Mouse (Mus musculus) adrenal gland, postnatal 14 days (tissue): ENCODE measurements around the gene Il17d. TPM values are rescaled to one million over a fixed set of nuclear protein-coding genes. Genes with fewer than 3 reads are reported as not detected.

Experiments used
- DNase-seq: peaks from one replicate; pipeline ENCODE4 v3.0.0; 2021; ENCODE audit warnings: mixed read lengths
- total RNA-seq: library from RNA; stranded (reverse); gene quantifications from 2 replicates; pipeline ENCODE4 v1.2.3, GENCODE M21; 2021

Gene Il17d
- total RNA-seq, 1 experiment from 2014 or later: 3.7 TPM

DNA sequence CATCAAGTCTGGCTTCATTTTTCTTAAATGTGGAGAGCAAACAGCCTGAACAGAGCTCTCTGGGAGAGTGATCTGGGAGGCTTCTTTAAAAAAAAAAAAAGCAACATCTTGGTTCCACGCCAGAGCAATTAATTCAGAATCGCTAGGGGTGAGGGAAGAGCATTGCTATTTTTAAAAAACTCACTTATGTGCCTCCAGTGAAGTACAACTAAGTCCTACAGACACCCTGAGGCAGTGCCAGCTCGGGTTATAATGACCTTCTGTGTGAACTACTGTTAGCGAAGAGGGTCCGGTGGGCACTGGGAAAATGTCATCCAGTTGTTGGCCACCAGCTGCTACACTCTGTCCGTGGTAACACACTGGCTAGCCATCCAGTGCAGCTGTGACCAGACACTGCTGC is 11.1 kb downstream of the Il17d start:
- DNase-seq: no peak

DNA sequence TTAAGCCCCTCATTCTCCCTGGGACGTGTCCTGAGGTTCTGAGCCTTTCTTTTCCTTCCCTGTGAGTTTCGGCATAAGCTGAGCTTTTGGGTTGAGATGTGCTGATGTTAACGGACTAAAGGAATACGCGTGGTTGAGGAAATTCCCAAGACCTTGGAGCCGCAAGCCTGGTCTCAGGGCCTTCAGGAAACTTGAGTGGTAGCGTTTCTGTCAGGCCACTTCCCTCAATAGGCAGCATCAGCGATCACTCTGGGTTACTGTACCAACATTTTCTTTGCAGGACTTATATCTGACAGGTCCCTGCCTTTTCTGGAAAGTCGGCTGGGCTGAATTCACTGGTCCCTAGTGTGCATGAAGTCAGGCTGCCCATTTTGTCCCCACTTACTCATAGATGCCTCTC is 12.2 kb downstream of the Il17d start:
- no peak for DNase-seq

DNA sequence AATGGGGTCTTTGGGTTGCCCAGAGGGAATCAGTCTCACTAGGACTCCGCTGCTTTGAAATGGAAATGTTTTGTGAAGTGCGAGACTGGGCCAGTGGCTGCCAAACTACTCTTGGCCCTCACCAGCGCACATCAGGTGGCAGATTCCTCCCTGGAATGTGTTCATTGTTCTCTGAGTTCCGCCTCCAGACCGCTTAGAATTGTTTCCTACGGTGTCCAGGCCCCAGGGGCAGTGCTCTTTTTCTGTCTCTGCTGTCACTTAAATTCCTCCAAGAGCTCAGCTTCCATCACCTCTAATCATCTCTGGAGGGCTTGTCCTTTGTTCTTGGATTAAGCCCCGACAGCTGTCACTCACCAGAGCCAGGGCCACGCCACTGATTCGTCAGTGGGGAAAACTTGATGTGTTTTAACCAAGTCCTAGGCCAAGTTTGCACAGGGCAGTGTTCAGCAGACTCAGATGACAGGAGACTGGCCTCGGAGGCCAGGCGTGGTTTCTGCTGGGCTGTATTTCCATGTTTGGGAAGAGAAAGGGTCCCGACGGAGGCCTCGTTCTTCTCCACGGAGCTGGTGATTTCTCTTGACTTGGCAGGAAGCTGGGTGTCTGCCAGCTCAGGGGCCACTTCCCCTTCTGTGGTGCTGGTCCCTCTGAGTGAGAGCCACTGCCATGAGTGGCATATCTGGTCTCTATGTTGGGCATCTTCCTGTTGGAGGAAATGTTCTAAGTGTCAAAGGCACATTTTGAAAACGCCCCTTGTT is 12.9 kb downstream of the Il17d start:
- DNase-seq: no peak

DNA sequence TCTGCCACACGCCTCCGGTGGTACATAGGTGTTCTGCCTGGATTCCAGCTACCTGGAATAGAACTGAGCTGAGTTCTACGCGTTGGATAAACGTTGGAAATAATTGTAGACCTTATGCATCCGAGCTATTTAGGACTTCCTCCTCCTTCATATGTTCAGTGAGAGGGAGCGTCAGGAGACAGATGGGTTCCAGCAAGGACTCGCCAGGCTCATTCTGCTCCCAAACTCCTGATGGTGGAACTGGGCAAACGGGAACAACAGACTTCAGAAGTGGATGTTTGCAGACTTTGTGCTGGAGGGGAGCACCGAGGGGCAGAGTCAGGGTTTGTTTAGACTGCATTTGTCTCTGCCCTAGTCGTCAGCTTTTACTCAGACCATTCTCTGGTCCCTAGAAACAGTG is 16.1 kb downstream of the Il17d start:
- DNase-seq: no peak

DNA sequence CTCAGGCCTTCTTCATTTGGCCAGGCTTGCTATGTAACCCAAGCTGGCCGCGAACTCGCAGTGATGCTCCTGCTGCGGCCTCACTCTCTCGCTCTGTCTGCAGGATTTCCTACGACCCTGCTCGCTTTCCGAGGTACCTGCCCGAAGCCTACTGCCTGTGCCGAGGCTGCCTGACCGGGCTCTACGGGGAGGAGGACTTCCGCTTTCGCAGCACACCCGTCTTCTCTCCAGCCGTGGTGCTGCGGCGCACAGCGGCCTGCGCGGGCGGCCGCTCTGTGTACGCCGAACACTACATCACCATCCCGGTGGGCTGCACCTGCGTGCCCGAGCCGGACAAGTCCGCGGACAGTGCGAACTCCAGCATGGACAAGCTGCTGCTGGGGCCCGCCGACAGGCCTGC is 17.7 kb downstream of the Il17d start:
- DNase-seq: no peak

DNA sequence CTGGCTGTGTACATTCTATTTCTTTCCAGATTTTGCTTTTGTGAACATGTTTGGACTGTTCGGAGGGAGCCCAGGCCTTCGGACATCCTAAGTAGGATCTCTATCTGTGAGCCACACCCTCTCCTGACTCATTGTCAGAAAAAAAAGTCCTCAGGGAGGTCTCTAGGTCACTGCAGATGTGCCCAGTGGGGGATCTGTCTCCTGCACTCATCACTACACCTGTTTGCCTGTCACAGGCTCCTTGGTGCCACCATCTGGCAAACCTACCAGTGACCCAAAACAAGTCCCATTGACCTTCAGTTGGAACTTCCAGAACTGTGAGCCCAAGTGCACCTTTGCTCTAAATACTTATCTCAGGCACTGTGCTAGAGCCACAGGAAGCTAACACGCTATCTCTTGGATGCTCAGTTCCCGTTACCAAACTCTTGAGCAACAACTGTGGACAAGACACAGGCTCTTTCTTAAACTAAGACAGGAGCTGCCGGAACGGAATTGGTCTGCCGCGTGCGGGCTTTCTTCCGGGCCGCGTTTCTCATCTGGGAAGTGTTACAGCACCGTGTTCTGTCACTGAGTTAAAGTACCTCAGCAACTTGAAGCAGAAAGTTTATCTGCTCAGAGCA is 19.0 kb downstream of the Il17d start:
- no peak for DNase-seq

DNA sequence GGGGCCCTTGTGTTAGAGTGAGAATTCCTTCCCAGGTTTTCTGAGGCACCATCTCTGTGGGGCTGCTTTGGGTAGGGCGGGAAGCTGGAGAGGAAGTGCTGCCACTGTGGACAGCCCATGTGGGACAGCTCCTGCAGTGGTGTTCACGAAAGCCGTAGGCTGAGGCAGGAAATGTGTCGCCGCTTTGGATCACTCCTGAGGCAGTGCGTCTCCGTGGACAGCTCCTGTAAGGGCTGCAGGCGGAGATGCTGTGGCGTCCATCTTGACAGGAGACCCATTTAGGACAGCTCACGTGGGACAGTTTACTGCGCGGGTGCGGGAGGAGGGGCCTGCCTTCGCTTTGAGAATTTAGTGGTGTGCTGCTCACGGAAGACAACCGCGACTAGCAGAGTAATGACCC is 20.9 kb downstream of the Il17d start:
- DNase-seq: no peak

DNA sequence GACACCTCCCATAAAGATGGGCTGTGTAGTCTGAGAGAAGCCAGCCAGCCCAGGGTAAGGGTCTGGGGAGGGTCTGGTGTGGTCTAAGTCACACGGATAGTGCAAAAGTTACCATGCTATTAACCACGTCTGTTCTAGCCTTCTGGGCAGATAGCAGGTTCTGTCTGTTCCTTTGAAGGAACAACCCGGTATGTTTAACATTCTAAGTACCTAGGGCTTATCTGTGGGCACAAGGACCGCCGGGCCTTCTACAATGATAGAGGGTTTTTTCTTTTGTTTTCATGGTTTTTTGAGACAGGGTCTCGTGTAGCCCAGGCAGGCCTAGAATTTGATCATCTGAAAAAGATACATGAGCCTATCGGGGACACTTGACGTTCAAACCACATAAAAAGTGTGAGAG is 21.6 kb downstream of the Il17d start:
- no peak for DNase-seq

DNA sequence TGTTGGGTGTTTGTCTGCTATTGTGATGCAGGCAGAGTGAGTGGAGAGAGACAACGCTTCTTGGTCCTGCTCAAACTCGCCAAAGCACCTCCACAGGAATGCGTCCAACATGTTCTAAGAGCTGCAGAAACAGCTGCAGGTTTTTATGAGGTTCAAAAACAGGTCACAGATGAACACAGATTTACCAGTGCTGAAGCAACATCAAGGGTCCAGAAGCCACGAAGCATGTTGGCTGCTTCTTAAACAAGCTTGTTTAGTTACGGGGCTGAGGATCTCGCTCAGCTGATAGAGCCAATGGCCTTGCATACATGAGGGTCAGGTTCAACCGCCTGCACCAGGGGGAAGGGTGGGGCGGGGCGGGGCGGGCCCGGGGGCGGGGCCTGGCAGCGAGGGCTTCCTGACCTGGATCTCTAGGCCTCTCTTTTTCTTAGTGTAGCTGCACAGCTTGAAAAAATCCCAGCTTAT is 22.0 kb downstream of the Il17d start:
- peak; percentile 34 for DNase-seq

DNA sequence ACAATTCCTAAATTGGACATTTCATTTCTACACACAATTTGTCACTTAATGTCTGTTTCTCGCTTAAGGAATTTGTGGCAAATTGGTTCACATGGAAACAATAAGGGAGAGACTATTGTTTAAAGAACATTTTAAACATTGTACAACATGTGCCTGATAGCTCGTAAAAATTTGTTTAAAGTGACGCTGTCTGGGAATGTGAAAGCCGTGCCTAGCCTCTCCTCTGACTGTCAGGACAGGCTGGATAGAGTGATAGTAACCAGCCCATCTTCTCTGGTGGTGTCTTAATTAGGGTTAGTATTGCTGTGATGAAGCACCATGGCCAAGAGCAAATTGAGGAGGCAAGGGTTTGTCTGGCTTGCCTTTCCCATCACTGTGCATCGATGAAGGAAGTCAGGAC is 22.5 kb downstream of the Il17d start:
- DNase-seq: no peak

DNA sequence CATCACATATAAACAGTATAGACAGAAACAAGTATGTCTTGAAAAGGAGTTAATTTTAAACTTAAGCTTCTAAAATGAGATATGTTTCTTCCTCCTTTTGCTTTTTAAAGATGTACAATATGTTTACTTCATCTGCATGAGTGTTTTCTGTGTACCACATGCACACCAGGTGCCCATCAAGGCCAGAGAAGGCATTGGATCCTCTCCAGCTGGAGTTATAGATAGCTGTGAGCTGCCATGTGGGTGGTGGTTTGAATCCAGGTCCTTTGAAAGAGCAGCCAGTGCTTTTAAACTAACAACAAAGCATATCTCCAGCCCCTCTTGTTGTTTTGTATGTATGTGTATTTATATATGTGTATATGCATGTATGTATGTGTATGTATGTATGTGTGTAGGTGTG is 28.4 kb downstream of the Il17d start:
- no peak for DNase-seq

DNA sequence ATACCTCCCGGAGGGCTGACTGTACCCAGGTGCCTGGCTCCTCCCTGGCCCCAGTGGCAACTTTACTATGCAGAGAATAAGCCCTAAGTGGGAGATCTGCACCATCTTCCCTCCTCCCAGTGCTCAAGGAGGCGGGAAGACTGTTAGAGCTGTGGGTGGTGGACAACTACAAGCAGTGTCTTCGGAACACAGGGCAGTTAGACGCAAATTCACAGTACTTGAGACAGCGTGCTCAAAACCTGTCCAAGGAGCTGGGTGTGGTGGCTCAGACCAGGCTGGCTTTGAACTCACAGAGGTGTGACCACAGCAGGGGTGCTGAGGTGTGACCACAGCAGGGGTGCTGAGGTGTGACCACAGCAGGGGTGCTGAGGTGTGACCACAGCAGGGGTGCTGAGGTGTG is 29.9 kb downstream of the Il17d start:
- no peak for DNase-seq

DNA sequence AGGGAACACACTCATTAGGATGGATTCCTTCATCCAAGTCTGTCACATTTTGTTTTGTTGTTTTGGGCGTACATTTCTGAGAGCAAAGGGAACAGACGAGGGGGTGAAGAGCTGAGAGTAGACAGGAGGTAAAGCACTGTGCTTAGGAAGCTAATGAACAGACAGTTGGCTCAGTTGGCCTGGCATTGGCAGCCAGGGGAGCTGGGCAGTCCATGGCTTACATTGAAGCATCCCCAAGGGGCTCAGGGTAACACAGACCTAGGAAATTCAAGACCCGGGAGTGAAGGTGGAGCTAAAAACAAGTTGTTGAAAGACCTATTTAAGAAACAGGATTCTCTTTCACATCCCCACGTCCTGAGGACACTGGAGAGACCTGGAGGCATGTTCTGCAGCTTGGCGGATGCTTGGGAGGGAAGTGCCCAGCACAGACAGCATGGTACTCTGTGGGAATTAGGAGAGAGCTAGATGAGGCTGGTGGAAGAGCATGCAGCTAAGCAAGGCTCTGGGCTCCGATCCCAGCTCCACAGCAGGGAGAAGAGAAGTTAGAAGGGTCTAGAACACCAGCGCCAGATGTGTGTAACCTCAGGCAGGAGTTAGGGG is 31.0 kb downstream of the Il17d start:
- DNase-seq: no peak

DNA sequence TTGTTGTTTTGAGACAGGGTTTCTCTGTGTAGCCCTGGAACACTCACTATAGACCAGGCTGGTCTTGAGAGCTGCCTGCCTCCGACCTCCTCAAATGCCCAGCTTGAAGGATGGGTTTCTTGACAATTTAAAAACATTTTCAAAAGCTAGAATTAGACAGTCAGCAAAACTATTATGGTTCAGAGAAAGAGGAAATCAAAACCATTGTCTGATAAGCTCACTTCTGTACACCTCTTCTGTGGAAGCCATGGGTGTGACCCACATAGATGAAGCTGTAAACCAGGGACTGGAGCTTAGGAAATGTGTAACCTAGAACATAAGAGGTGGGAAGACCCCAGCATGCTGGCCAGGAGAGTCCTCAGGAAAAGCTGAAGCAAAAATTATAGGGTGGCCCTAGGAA is 32.3 kb downstream of the Il17d start:
- DNase-seq: no peak

DNA sequence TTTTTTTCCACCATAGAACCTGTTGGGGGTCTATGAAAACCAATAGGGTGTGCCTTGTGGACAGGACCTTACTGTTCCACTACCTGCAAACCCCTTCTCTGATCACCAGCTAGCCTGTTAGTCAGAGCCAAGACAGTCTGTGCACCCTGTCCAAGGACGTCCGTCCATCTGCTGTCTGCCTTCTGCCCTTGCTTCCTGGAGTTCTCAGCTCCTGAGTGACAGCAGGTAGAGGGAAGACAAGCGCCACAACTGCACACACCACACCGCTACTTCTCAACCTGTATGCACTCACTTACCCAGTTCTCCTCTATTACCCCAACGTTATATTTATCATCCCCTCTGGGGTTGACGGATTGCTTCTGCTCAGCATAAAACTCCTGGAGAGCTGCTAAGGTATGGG is 41.0 kb downstream of the Il17d start:
- DNase-seq: no peak

DNA sequence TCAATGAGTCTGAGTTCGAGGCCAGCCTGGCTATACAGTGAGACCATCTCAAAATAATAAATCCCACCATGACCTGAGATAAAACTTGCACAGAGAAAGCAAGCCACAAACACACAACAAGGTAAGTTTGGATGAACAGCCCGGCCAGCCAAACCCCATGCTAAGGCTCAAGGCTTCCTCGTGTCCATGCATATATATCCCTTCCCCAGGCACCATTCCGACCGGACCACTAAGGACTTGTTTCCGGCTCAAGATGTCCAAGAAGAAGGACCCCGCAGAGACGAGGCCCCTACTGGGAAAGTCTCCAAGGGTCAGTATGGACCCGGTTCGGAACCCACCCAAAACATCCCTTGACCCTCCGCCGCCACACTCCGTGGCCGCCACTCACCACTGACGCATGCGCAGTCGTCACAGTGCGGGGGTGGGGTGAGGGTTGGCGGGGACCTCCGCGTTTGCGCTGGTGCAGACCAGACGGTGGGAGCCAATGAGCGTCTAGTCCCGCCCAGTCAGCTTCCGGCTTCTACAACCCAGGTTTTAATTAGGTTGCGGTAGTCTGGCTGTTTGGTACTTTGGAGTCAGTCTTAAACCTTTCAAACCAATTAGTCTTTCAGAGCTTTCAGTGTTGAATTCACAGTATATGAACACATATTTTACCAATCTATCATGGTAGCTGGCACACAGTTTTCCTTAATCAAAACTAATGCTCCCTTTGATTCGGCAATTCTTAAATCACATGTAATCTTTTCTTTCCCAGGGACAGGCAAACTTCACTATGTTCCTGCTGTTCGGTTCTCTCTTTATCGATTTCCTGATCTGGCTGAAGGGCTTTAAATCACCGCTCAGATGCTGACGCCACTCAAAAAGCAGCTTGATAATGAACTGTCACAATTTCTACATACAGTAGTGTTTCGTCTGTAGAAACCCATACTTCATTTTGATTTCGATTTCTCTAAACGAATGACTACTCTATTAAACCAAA is 46.9 kb downstream of the Il17d start, which contains the start of gene Eef1akmt1:
Gene Eef1akmt1, minus strand, starts transcription at position 458 of the 979 bp plus-strand sequence.
- DNase-seq: peak; percentile 99

DNA sequence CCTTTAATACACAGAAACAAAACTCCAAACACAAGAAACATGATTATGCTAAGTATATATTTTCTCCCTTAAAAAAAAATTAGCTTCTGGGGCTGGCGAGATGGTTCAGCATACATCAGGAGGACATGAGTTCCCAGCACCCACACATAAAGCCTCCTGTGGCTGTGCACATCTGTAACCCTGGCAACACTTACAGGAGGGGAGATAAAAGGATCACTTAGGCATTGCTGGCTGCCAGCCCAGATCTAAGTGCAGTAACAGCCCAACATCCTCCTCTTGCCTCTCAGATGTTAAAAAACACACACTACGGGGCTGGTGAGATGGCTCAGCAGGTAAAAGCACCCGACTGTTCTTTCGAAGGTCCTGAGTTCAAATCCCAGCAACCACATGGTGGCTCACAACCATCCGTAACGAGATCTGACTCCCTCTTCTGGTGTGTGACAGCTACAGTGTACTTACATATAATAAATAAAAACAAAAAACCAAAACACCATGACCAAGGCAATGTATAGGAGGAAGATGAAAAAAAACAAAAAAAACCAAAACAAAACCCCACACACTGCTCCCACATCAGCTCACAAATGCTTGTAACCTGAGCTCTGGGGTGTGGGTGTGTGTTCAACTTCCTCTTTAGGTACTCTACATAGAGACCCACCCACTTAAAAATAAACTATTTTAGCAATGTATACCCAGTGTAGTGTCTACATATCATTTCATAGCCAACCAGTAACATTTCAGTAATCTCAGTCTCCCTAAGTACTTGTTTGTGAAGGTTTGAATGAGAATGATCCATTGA is 50.4 kb downstream of the Il17d start:
- no peak for DNase-seq

DNA sequence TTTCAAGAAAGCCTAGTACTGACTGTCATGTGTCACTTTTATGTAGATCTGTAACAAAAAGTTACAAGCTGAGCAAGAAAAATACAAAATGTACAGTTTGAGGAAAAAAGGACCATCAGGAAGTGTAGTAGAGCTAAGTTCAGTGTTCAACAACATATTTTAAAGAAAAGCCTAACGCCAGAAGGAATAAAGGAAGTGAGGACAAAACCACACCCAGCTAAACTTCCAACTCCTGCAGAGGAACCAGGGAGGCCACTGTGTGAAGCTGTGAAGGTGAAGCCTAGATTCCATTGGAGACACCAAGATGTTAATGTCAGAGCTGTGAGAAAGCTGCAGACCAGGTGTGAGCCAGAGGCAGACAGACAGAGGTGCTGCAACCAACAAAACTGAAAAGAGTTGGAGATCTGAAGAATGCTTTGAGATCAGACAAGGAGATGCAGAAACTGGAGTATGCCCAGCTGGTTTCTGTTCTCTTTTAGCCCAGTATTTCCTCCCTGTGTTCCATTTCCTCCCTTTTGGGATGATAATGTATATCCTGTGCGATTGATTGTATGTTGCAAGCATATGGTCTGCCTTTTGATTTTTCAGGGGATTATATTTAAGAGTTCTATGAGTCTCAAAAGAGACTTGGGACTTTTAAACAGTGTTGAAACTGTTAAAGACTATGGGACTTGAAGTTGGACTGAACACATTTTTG is 51.9 kb downstream of the Il17d start:
- no peak for DNase-seq

DNA sequence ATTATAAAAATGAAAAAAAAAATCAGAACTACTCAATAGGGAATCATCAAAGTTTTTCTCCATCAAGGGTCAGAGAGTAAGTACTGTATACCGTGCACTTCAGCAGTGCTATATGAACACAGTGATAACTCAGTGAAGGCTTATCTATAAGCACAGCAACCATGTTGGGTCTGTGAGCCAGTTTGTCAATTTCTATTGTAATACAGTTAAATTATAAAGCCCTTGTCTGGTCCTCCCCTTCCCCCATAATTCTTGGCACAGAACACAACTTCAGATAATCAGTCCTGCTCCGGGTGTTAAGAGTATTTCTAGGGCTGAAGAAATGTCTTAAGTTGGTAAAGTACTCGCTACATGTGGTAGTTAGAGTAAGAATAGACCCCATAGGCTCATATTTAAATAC is 67.3 kb downstream of the Il17d start:
- no peak for DNase-seq
